Mouse (Mus musculus): ENCODE results near the gene Hibadh. TPM values are rescaled to one million over a fixed set of nuclear protein-coding genes. Genes with fewer than 3 reads are reported as not detected.

Hibadh gene
- polyA plus RNA-seq, 1 experiment from 2014 or later: 68.7 TPM

DNA sequence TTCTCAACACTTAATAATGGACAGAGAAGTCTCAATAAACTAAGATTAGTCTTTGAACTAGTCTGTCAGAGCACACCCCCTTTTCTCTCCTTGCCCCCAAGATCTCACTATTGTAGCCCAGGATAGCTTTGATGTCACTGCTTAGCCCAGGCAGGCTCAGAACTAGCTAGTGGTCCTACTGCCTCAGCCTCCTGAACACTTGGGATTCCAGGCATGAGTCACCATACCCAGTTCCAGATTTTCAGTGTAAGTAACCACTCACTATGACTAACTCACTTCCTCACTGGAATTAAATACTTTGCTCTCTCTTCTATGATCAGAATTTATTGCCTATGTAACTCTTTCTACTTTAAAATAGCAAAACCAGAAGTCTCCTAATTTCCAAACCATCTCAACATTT, 53.6 kb downstream of the Hibadh start:
- Histone ChIP-seq H3K27me3 (ENCODE audit: low read depth, poor library complexity, severe bottlenecking) (no peaks in the 10 kb centered on the region), H3K4me3 (no peak overlapping the region), H3K9me3 (replicated peaks) (no peaks in the 10 kb centered on the region), H3K27ac (no peak overlapping the region), H3K36me3 (peaks cover 11% of the 10 kb centered on the region; the same call in 1 of the 2 replicates), H3K4me1 (peaks cover 8% of the 10 kb centered on the region)
- no peak for DNase-seq (ENCODE audit: low spot score)

DNA sequence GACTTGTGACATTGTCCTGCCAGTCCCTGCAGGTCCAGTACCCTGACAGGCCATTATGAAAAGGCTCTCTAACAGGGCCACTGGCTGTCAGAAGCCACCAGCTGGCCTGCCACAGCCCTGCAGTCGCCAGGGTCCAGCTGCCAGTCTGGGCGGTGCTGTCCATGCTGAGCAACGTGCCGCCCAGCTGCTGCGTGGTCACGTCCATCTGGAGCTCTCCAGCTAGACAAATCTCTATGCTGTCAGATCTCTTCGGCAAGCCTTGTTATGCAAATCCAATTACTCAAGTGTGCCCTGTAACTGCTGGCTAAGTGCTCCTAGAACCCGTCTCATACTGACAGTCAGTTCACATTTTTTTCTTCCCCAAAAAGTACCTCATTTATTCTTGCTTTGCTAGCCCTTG, 55.8 kb downstream of the Hibadh start:
- WGBS: 24% methylated on average over 8 of the region's 8 CpGs
- H3K4me1 ChIP-seq: peaks cover 16% of the 10 kb centered on the region
- H3K9me3 ChIP-seq (replicated peaks): no peaks in the 10 kb centered on the region
- DNase-seq (ENCODE audit: low spot score): peak; percentile 47
- H3K36me3 ChIP-seq: peaks cover 11% of the 10 kb centered on the region; the same call in 1 of the 2 replicates
- no peak overlapping the region for H3K4me3 ChIP-seq
- H3K27ac ChIP-seq: peak overlapping the region; percentile 26; the same call in 1 of the 2 replicates
- H3K27me3 ChIP-seq (ENCODE audit: low read depth, poor library complexity, severe bottlenecking): no peaks in the 10 kb centered on the region

DNA sequence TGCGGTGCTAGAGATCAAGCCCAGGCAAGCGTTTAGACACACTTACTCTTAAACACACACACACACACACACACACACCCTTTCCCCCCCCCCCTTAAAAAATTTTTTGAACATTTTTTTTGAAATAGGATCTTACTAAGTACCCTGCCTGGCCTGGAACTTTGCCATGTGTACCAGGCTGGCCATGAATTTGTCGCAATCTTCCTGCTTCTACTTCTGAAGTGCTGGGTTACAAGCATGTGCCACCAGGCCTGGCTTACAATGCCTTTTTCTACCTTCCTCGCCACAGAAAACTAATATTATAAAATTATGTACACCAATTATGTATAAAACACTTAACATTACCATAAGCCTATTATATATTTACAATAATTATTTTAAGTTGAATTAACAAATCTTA, 59.1 kb downstream of the Hibadh start:
- DNase-seq (ENCODE audit: low spot score): no peak
- no peak overlapping the region for H3K27ac ChIP-seq
- 91% methylated on average over 4 of the region's 4 CpGs for WGBS
- H3K9me3 ChIP-seq (replicated peaks): no peaks in the 10 kb centered on the region
- H3K4me3 ChIP-seq: no peak overlapping the region
- H3K27me3 ChIP-seq (ENCODE audit: low read depth, poor library complexity, severe bottlenecking): peaks cover 6% of the 10 kb centered on the region
- peaks cover 43% of the 10 kb centered on the region for H3K4me1 ChIP-seq
- H3K36me3 ChIP-seq: no peaks in the 10 kb centered on the region

GRCm38 (mm10) chr6:52578322-52578721, 61.9 kb downstream of the Hibadh start:
- no peak overlapping the region for H3K27ac ChIP-seq
- peaks cover 42% of the 10 kb centered on the region for H3K4me1 ChIP-seq
- H3K4me3 ChIP-seq: no peak overlapping the region
- H3K36me3 ChIP-seq: no peaks in the 10 kb centered on the region
- H3K9me3 ChIP-seq (replicated peaks): no peaks in the 10 kb centered on the region
- WGBS: 49% methylated on average over 2 of the region's 2 CpGs
- DNase-seq (ENCODE audit: low spot score): no peak
- H3K27me3 ChIP-seq (ENCODE audit: low read depth, poor library complexity, severe bottlenecking): peaks cover 6% of the 10 kb centered on the region

DNA sequence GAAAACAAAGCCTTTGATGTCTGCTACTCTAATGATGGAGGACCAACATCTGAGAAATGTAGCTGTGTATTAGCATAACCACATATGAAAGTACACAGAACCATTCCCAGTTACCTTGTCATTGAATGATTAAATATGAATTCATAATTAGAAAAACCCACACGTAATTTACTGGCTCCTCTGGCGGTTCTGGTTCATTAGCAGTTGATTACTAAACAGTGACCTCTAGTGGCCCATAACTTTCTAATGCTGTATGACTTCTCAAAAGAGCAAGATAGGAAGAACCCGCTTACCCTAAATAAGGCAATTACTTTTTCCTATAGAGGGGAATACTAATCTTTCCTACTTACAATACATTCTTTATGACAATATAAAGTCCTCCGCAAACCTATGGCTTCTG, 62.9 kb downstream of the Hibadh start:
- H3K9me3 ChIP-seq (replicated peaks): no peaks in the 10 kb centered on the region
- H3K27me3 ChIP-seq (ENCODE audit: low read depth, poor library complexity, severe bottlenecking): peaks cover 12% of the 10 kb centered on the region
- DNase-seq (ENCODE audit: low spot score): no peak
- H3K27ac ChIP-seq: no peak overlapping the region
- no peak overlapping the region for H3K4me3 ChIP-seq
- H3K36me3 ChIP-seq: no peaks in the 10 kb centered on the region
- WGBS: 30% methylated on average over 4 of the region's 4 CpGs
- peaks cover 42% of the 10 kb centered on the region for H3K4me1 ChIP-seq

- no peaks in the 10 kb centered on the region for H3K9me3 ChIP-seq (replicated peaks)
- no peak overlapping the region for H3K4me3 ChIP-seq
- WGBS: 81% methylated on average over 6 of the region's 6 CpGs
Measured at GRCm38 (mm10) chr6:52568706-52569105, 71.5 kb downstream of the Hibadh start.

GRCm38 (mm10) chr6:52567327-52568299, 72.6 kb downstream of the Hibadh start:
- H3K27me3 ChIP-seq (ENCODE audit: low read depth, poor library complexity, severe bottlenecking): peaks cover 15% of the 10 kb centered on the region; the same call in 1 of the 2 replicates
- H3K27ac ChIP-seq: no peak overlapping the region
- 42% methylated on average over 20 of the region's 20 CpGs for WGBS
- H3K36me3 ChIP-seq: peaks cover 4% of the 10 kb centered on the region; the same call in 1 of the 2 replicates
- H3K4me3 ChIP-seq: no peak overlapping the region
- no peak for DNase-seq (ENCODE audit: low spot score)
- H3K4me1 ChIP-seq: peaks cover 20% of the 10 kb centered on the region
- H3K9me3 ChIP-seq (replicated peaks): no peaks in the 10 kb centered on the region

More at GRCm38 (mm10) chr6:52568706-52569105, 71.5 kb downstream of the Hibadh start:
- Histone ChIP-seq H3K4me1 (peaks cover 20% of the 10 kb centered on the region), H3K27ac (no peak overlapping the region), H3K27me3 (ENCODE audit: low read depth, poor library complexity, severe bottlenecking) (peaks cover 21% of the 10 kb centered on the region; the same call in 1 of the 2 replicates), H3K36me3 (peaks cover 4% of the 10 kb centered on the region; the same call in 1 of the 2 replicates)
- no peak for DNase-seq (ENCODE audit: low spot score)

DNA sequence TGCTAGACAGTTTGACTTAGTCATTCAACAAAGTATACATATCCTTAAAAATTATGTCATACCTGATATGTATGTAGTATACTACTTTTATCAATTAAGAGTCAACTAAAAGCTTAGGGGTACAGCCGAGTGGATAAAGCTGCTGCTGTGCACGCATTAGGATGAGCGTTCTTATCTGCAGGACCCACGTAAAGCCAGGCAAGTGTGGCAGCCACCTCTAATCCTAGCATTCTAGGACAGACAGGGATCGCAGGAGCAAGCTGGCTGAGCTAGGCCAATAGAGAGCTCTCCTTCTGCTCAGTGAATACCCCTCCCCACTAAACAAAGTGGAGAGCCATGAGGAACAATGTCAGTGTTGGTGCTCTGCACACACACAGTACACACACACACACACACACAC, 75.0 kb downstream of the Hibadh start:
- no peak for DNase-seq (ENCODE audit: low spot score)
- H3K36me3 ChIP-seq: no peaks in the 10 kb centered on the region

GRCm38 (mm10) chr6:52562994-52563393, 77.2 kb downstream of the Hibadh start:
- WGBS: 91% methylated on average over 4 of the region's 4 CpGs
- Histone ChIP-seq H3K36me3 (no peaks in the 10 kb centered on the region), H3K27me3 (ENCODE audit: low read depth, poor library complexity, severe bottlenecking) (no peaks in the 10 kb centered on the region)

More for the DNA sequence above, 75.0 kb downstream of the Hibadh start:
- Histone ChIP-seq H3K4me1 (peaks cover 20% of the 10 kb centered on the region), H3K4me3 (no peak overlapping the region), H3K27ac (no peak overlapping the region), H3K27me3 (ENCODE audit: low read depth, poor library complexity, severe bottlenecking) (peaks cover 13% of the 10 kb centered on the region; the same call in 1 of the 2 replicates), H3K9me3 (replicated peaks) (no peaks in the 10 kb centered on the region)
- WGBS: 72% methylated on average over 5 of the region's 5 CpGs

GRCm38 (mm10) chr6:52559041-52559440, 81.1 kb downstream of the Hibadh start:
- 88% methylated on average over 3 of the region's 3 CpGs for WGBS
- H3K9me3 ChIP-seq (replicated peaks): no peaks in the 10 kb centered on the region
- no peaks in the 10 kb centered on the region for H3K36me3 ChIP-seq
- H3K4me3 ChIP-seq: no peak overlapping the region
- no peaks in the 10 kb centered on the region for H3K27me3 ChIP-seq (ENCODE audit: low read depth, poor library complexity, severe bottlenecking)
- no peaks in the 10 kb centered on the region for H3K4me1 ChIP-seq
- no peak for DNase-seq (ENCODE audit: low spot score)
- no peak overlapping the region for H3K27ac ChIP-seq

More at GRCm38 (mm10) chr6:52562994-52563393, 77.2 kb downstream of the Hibadh start:
- Histone ChIP-seq H3K9me3 (replicated peaks) (no peaks in the 10 kb centered on the region), H3K4me3 (no peak overlapping the region), H3K27ac (no peak overlapping the region), H3K4me1 (peaks cover 20% of the 10 kb centered on the region)
- no peak for DNase-seq (ENCODE audit: low spot score)

DNA sequence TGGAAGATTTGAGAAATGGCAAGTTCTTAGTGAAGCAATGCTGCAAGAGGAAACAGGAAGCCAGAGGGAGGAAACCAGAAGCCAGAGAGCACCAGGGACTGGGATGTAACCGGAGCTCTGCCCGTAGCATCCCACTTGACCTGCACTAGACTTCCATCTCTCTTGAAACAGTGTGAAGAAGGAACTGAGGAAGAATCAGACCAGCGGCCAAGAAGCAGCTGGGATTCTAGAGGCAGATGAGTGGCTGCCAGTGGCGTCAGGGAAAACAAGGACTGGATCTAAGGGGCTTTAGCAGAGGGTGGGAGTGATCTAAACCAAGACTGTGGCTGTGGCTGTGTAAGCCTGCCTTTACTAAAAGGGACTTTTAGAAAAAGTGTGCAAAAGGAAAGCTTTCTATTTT, 95.8 kb downstream of the Hibadh start:
- no peak overlapping the region for H3K27ac ChIP-seq
- H3K27me3 ChIP-seq (ENCODE audit: low read depth, poor library complexity, severe bottlenecking): no peaks in the 10 kb centered on the region; the same call in 1 of the 2 replicates
- H3K36me3 ChIP-seq: peaks cover 32% of the 10 kb centered on the region
- 56% methylated on average over 4 of the region's 4 CpGs for WGBS
- H3K4me1 ChIP-seq: peaks cover 56% of the 10 kb centered on the region
- H3K4me3 ChIP-seq: no peak overlapping the region
- DNase-seq (ENCODE audit: low spot score): no peak
- H3K9me3 ChIP-seq (replicated peaks): no peaks in the 10 kb centered on the region

GRCm38 (mm10) chr6:52542464-52542863, 97.7 kb downstream of the Hibadh start:
- H3K36me3 ChIP-seq: peaks cover 32% of the 10 kb centered on the region
- no peak overlapping the region for H3K27ac ChIP-seq
- no peak overlapping the region for H3K4me3 ChIP-seq
- H3K27me3 ChIP-seq (ENCODE audit: low read depth, poor library complexity, severe bottlenecking): no peaks in the 10 kb centered on the region; the same call in 1 of the 2 replicates
- WGBS: 54% methylated on average over 5 of the region's 5 CpGs
- DNase-seq (ENCODE audit: low spot score): no peak
- H3K9me3 ChIP-seq (replicated peaks): no peaks in the 10 kb centered on the region
- peaks cover 65% of the 10 kb centered on the region for H3K4me1 ChIP-seq

GRCm38 (mm10) chr6:52539911-52540310, 100.3 kb downstream of the Hibadh start:
- no peak for DNase-seq (ENCODE audit: low spot score)
- H3K27ac ChIP-seq: peak overlapping the region; percentile 50; the same call in 1 of the 2 replicates
- no peak overlapping the region for H3K4me3 ChIP-seq
- peaks cover 20% of the 10 kb centered on the region for H3K36me3 ChIP-seq
- WGBS: 3% methylated on average over 2 of the region's 2 CpGs
- peaks cover 6% of the 10 kb centered on the region for H3K9me3 ChIP-seq (replicated peaks)
- H3K27me3 ChIP-seq (ENCODE audit: low read depth, poor library complexity, severe bottlenecking): no peaks in the 10 kb centered on the region; the same call in 1 of the 2 replicates
- peaks cover 63% of the 10 kb centered on the region for H3K4me1 ChIP-seq
